Mouse (Mus musculus) monocyte, adult 5-6 weeks (primary cell): ENCODE measurements around the gene Lamp1. TPM values are rescaled to one million over a fixed set of nuclear protein-coding genes. Genes with fewer than 3 reads are reported as not detected.

ENCODE experiments used
- ATAC-seq: fragments of 153-309, 156-312 bp; replicated peaks from 2 replicates; pipeline ENCODE4 v1.8.0; 2017; ENCODE audit warnings: mild to moderate bottlenecking; ENCODE audit not compliant: low TSS enrichment, insufficient number of reproducible peaks, severe bottlenecking, poor library complexity, low FRiP score
- total RNA-seq: library from RNA; stranded (forward); fragments of 200-1000, 200-491, 200-594 nt; gene quantifications from 3 replicates; pipeline ENCODE4 v1.2.3, GENCODE M21; 2017

Lamp1 gene
- total RNA-seq, 1 experiment from 2014 or later = 510 TPM

GRCm38 (mm10) chr8:13217986-13218385 is 59.0 kb downstream of the Lamp1 start:
- no peak for ATAC-seq

- no peak for ATAC-seq
Measured at GRCm38 (mm10) chr8:13218441-13218840, 59.5 kb downstream of the Lamp1 start.

GRCm38 (mm10) chr8:13224426-13224825 is 65.5 kb downstream of the Lamp1 start:
- ATAC-seq = no peak

Other genes starting within 250 kb of the Lamp1 start
- 0.85 TPM in 1 of 3 replicates, not detected in the others for gene F7, start 133.1 kb upstream of the Lamp1 start, total RNA-seq
- 39.9 to 65.1 TPM (median 44.8 TPM) in 3 replicates for gene F10, start 121.9 kb upstream of the Lamp1 start, total RNA-seq
- 0.68 TPM in 1 of 3 replicates, not detected in the others for gene Proz, start 98.2 kb upstream of the Lamp1 start, total RNA-seq
- gene Pcid2, start 53.7 kb upstream of the Lamp1 start, total RNA-seq = 20.6 to 37.0 TPM (median 28.1 TPM) in 3 replicates
- gene Cul4a, start 53.5 kb upstream of the Lamp1 start, total RNA-seq = 46.1 to 54.5 TPM (median 48.9 TPM) in 3 replicates
- 0.57 to 0.85 TPM in 2 of 3 replicates, not detected in the other for gene Grtp1, start 41.5 kb downstream of the Lamp1 start, total RNA-seq
- not detected in 3 replicates for gene Adprhl1, start 95.0 kb downstream of the Lamp1 start, total RNA-seq
- gene Dcun1d2, start 129.0 kb downstream of the Lamp1 start, total RNA-seq = 13.0 to 26.2 TPM (median 21.2 TPM) in 3 replicates
- gene Tmco3, start 129.0 kb downstream of the Lamp1 start, total RNA-seq = 9.7 to 19.3 TPM (median 12.1 TPM) in 3 replicates
- 14.2 to 20.1 TPM (median 16.1 TPM) in 3 replicates for gene Tfdp1, start 179.6 kb downstream of the Lamp1 start, total RNA-seq
- not detected in 3 replicates for gene Atp4b, start 237.7 kb downstream of the Lamp1 start, total RNA-seq
- gene Grk1, start 245.9 kb downstream of the Lamp1 start, total RNA-seq = not detected in 3 replicates